Comparison of ENCODE assay signal across 37 mouse cellular contexts in the genomic region with DNA sequence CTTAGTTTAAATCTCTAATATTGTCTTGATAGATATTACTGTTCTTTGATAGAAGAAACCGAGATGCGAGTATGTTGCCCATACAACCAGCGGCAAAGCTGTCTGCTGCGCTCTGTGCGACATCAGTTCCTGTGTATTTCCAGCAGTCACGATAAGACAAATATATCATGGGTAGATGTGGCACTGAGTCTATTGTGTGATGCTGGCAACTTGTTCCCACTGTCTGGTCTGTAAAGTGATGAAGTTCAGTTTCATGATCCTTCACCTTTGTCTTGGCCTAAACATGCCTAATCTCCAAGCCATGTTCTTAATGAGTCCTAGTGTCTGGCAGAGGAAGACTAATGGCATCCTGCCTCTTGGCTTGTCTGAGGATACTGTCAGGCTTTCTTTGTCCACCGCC. TPM values are rescaled to one million over a fixed set of nuclear protein-coding genes. Genes with fewer than 3 reads are reported as not detected.
"Had no signal": no experiment of that assay in that cellular context is flagged by ENCODE, and none has a peak within 500 bp of the region (broad histone marks: within the 10 kb centered on the region; RNA-seq: fewer than 3 reads in every experiment).

No protein-coding gene starts in this region.

- H3K4me1 ChIP-seq: heart, embryonic 10.5 days; heart, embryonic 12.5 days; hindbrain, embryonic 10.5 days; hindbrain, embryonic 12.5 days; kidney, embryonic 15.5 days; limb, embryonic 10.5 days; limb, embryonic 12.5 days; liver, embryonic 13.5 days had no signal

- ATAC-seq: hindbrain, embryonic 16.5 days; intestine, embryonic 16.5 days had no signal

- H3K27ac ChIP-seq: heart, embryonic 10.5 days; hindbrain, embryonic 10.5 days; hindbrain, embryonic 12.5 days; hindbrain, embryonic 14.5 days; kidney, embryonic 15.5 days; kidney, postnatal 0 days; limb, embryonic 10.5 days; limb, embryonic 12.5 days; liver, embryonic 13.5 days had no signal

- H3K36me3 ChIP-seq: heart, embryonic 10.5 days; heart, embryonic 12.5 days; hindbrain, embryonic 10.5 days; hindbrain, embryonic 12.5 days; kidney, embryonic 15.5 days; limb, embryonic 10.5 days; limb, embryonic 12.5 days; liver, embryonic 13.5 days had no signal

- DNase-seq: kidney, adult 11 months; kidney, adult 2 months; kidney, adult 9 months; kidney, postnatal 14 days; kidney, postnatal 36 days; liver; liver, embryonic 13.5 days had no signal

- H3K27me3 ChIP-seq: heart, embryonic 12.5 days; hindbrain, embryonic 12.5 days; kidney, embryonic 15.5 days; limb, embryonic 12.5 days; liver, embryonic 13.5 days had no signal

- H3K4me3 ChIP-seq: heart, embryonic 10.5 days; heart, embryonic 12.5 days; hindbrain, embryonic 10.5 days; hindbrain, embryonic 12.5 days; kidney, embryonic 15.5 days; limb, embryonic 10.5 days; limb, embryonic 12.5 days; liver, embryonic 13.5 days had no signal

RNA-seq across cellular contexts. Expression of gene Cd5, which starts 6.1 kb away (rescaled TPM):
- total RNA-seq: gastrocnemius, postnatal 14 days; granulocyte monocyte progenitor cell, adult 5-6 weeks; layer of hippocampus, adult 18-20 months; left cerebral cortex, postnatal 25 days had no signal
- polyA plus RNA-seq: intestine, embryonic 14.5 days; intestine, embryonic 16.5 days; liver, embryonic 11.5 days; liver, embryonic 13.5 days had no signal

RNA-seq across cellular contexts. Expression of gene Pga5, which starts 54.9 kb away (rescaled TPM):
- total RNA-seq: gastrocnemius, adult 8-10 months; gastrocnemius, postnatal 14 days; gastrocnemius, postnatal 4 days; granulocyte monocyte progenitor cell, adult 5-6 weeks; heart, adult 18-20 months; heart, adult 8-10 months; heart, postnatal 10 days; heart, postnatal 25 days; heart, postnatal 4 days; layer of hippocampus, adult 18-20 months; layer of hippocampus, adult 8-10 months; layer of hippocampus, postnatal 14 days; left cerebral cortex, adult 8-10 months; left cerebral cortex, postnatal 10 days; left cerebral cortex, postnatal 25 days had no signal
- polyA plus RNA-seq: heart, embryonic 10.5 days; heart, embryonic 12.5 days; heart, embryonic 14.5 days; heart, embryonic 16.5 days; hindbrain, embryonic 10.5 days; hindbrain, embryonic 12.5 days; hindbrain, embryonic 14.5 days; hindbrain, embryonic 16.5 days; intestine, embryonic 14.5 days; kidney, embryonic 15.5 days; limb, embryonic 10.5 days; limb, embryonic 12.5 days; liver, embryonic 11.5 days; liver, embryonic 13.5 days had no signal
